Mouse (Mus musculus): ENCODE measurements around the gene Sh3bp1. TPM values are rescaled to one million over a fixed set of nuclear protein-coding genes. Genes with fewer than 3 reads are reported as not detected.

Sh3bp1 gene
- total RNA-seq (2021), result 1 to 10 TPM; 8.7 to 9.4 TPM

GRCm38 (mm10) chr15:78899740-78900584, at the start of gene Sh3bp1:
Gene Sh3bp1 (plus strand): TSS chr15:78899768.
- intact Hi-C loops (cut with DNase I), result no loop called here
- peak in 1 of 2 experiments; percentile 86 for DNase-seq (ENCODE audit: extremely low spot score in 1 of 2, low spot score in 2 of 2)

GRCm38 (mm10) chr15:78850059-78850824, 49.3 kb upstream of the Sh3bp1 start:
- intact Hi-C loops (cut with DNase I), result loop anchor here (2.0 kb wide), 1 partner anchor 23 kb away; no protein-coding TSS in a partner anchor
- DNase-seq (ENCODE audit: extremely low spot score in 1 of 2, low spot score in 2 of 2), result no peak

GRCm38 (mm10) chr15:78850944-78851343, 48.6 kb upstream of the Sh3bp1 start:
- intact Hi-C loops (cut with DNase I), result loop anchor here (2.0 kb wide), 1 partner anchor 24 kb away; no protein-coding TSS in a partner anchor
- no peak for DNase-seq (ENCODE audit: extremely low spot score in 1 of 2, low spot score in 2 of 2)

- DNase-seq (ENCODE audit: extremely low spot score in 1 of 2, low spot score in 2 of 2), result peak; percentile 83 to 93
- intact Hi-C loops (cut with DNase I), result loop anchor here (2.0 kb wide), 1 partner anchor 25 kb away; no protein-coding TSS in a partner anchor
Measured at GRCm38 (mm10) chr15:78851505-78852153, 47.9 kb upstream of the Sh3bp1 start.

- intact Hi-C loops (cut with DNase I), result no loop called here
- no peak for DNase-seq (ENCODE audit: extremely low spot score in 1 of 2, low spot score in 2 of 2)
Measured at GRCm38 (mm10) chr15:78855303-78855965, 44.1 kb upstream of the Sh3bp1 start, which contains the start of gene Lgals2. Gene Lgals2 (minus strand): TSS chr15:78855529.

GRCm38 (mm10) chr15:78857009-78857408, 42.6 kb upstream of the Sh3bp1 start:
- peak in 1 of 2 experiments; percentile 56 for DNase-seq (ENCODE audit: extremely low spot score in 1 of 2, low spot score in 2 of 2)
- intact Hi-C loops (cut with DNase I), result no loop called here

- intact Hi-C loops (cut with DNase I), result no loop called here
Measured at GRCm38 (mm10) chr15:78859311-78859710, 40.3 kb upstream of the Sh3bp1 start.

GRCm38 (mm10) chr15:78859714-78860113, 39.9 kb upstream of the Sh3bp1 start:
- intact Hi-C loops (cut with DNase I), result no loop called here

More at GRCm38 (mm10) chr15:78859311-78859710, 40.3 kb upstream of the Sh3bp1 start:
- no peak for DNase-seq (ENCODE audit: extremely low spot score in 1 of 2, low spot score in 2 of 2)

GRCm38 (mm10) chr15:78862280-78862679, 37.3 kb upstream of the Sh3bp1 start:
- intact Hi-C loops (cut with DNase I), result no loop called here
- no peak for DNase-seq (ENCODE audit: extremely low spot score in 1 of 2, low spot score in 2 of 2)

More at GRCm38 (mm10) chr15:78859714-78860113, 39.9 kb upstream of the Sh3bp1 start:
- peak in 1 of 2 experiments; percentile 68 for DNase-seq (ENCODE audit: extremely low spot score in 1 of 2, low spot score in 2 of 2)

- DNase-seq (ENCODE audit: extremely low spot score in 1 of 2, low spot score in 2 of 2), result no peak
- intact Hi-C loops (cut with DNase I), result no loop called here
Measured at GRCm38 (mm10) chr15:78863154-78863553, 36.4 kb upstream of the Sh3bp1 start.

GRCm38 (mm10) chr15:78863852-78864253, 35.7 kb upstream of the Sh3bp1 start:
- DNase-seq (ENCODE audit: extremely low spot score in 1 of 2, low spot score in 2 of 2), result no peak
- intact Hi-C loops (cut with DNase I), result no loop called here

GRCm38 (mm10) chr15:78868398-78868797, 31.2 kb upstream of the Sh3bp1 start:
- peak in 1 of 2 experiments; percentile 81 for DNase-seq (ENCODE audit: extremely low spot score in 1 of 2, low spot score in 2 of 2)
- intact Hi-C loops (cut with DNase I), result loop anchor here (5.0 kb wide), 1 partner anchor 41 kb away; no protein-coding TSS in a partner anchor

GRCm38 (mm10) chr15:78868826-78869233, 30.7 kb upstream of the Sh3bp1 start:
- no peak for DNase-seq (ENCODE audit: extremely low spot score in 1 of 2, low spot score in 2 of 2)
- intact Hi-C loops (cut with DNase I), result loop anchor here (5.0 kb wide), 1 partner anchor 42 kb away; no protein-coding TSS in a partner anchor

GRCm38 (mm10) chr15:78869775-78870174, 29.8 kb upstream of the Sh3bp1 start:
- intact Hi-C loops (cut with DNase I), result loop anchor here (5.0 kb wide), 1 partner anchor 42 kb away; no protein-coding TSS in a partner anchor
- DNase-seq (ENCODE audit: extremely low spot score in 1 of 2, low spot score in 2 of 2), result no peak

- intact Hi-C loops (cut with DNase I), result no loop called here
- DNase-seq (ENCODE audit: extremely low spot score in 1 of 2, low spot score in 2 of 2), result no peak
Measured at GRCm38 (mm10) chr15:78872021-78872608, 27.5 kb upstream of the Sh3bp1 start.

- intact Hi-C loops (cut with DNase I), result no loop called here
- no peak for DNase-seq (ENCODE audit: extremely low spot score in 1 of 2, low spot score in 2 of 2)
Measured at GRCm38 (mm10) chr15:78873803-78874435, 25.6 kb upstream of the Sh3bp1 start.

GRCm38 (mm10) chr15:78874989-78875388, 24.6 kb upstream of the Sh3bp1 start:
- no peak for DNase-seq (ENCODE audit: extremely low spot score in 1 of 2, low spot score in 2 of 2)
- intact Hi-C loops (cut with DNase I), result no loop called here

Data from left cerebral cortex, postnatal 10 days (tissue).